Mouse (Mus musculus) MEL (cell line): Measurements from ENCODE around the gene Arap1. TPM values are rescaled to one million over a fixed set of nuclear protein-coding genes. Genes with fewer than 3 reads are reported as not detected.
A peak's percentile ranks its signal among the peaks of the same experiment; 100 is the strongest.

Experiments used
- DNase-seq: peaks from one replicate; pipeline ENCODE4 v3.0.0; 2011; ENCODE audit warnings: low read depth, low spot score
- H3K27ac ChIP-seq: 2 replicates; pipeline ENCODE4 v1.5.1; 2012; ENCODE audit warnings: low read depth, mild to moderate bottlenecking, control low read depth, low read length, moderate library complexity; ENCODE audit not compliant: control insufficient read depth
- H3K27me3 ChIP-seq, 2 experiments: fragments of 150-350 bp in 1 of 2; sonication (generic) in 1 of 2; 2 replicates each; pipeline ENCODE4 v1.6.1; 2012; ENCODE audit warnings: low read length in 2 of 2, mild to moderate bottlenecking in 2 of 2, improper control_type of control experiment in 1 of 2, moderate library complexity in 1 of 2; ENCODE audit not compliant: insufficient read depth in 2 of 2, control insufficient read depth in 1 of 2
- H3K36me3 ChIP-seq, 2 experiments: 2 replicates each; pipeline ENCODE4 v1.6.1; 2012 to 2014; ENCODE audit warnings: low read length in 2 of 2, improper control_type of control experiment in 1 of 2, inconsistent platforms in 1 of 2, mild to moderate bottlenecking in 1 of 2; ENCODE audit not compliant: insufficient read depth in 2 of 2, control insufficient read depth in 1 of 2
- H3K4me1 ChIP-seq, 2 experiments: fragments of 150-350 bp in 1 of 2; sonication (generic) in 1 of 2; 2 replicates each; pipeline ENCODE4 v1.6.1; 2012; ENCODE audit warnings: low read length in 2 of 2, improper control_type of control experiment in 1 of 2, mild to moderate bottlenecking in 1 of 2; ENCODE audit not compliant: insufficient read depth in 2 of 2, control insufficient read depth in 1 of 2
- H3K4me3 ChIP-seq, 2 experiments: fragments of 150-350 bp in 1 of 2; sonication (generic) in 1 of 2; 2 replicates each; pipeline ENCODE4 v1.5.1; 2012; ENCODE audit warnings: low read depth in 2 of 2, low read length in 2 of 2, mild to moderate bottlenecking in 2 of 2, moderate library complexity in 2 of 2, control low read depth in 1 of 2, improper control_type of control experiment in 1 of 2; ENCODE audit not compliant: control insufficient read depth in 1 of 2, insufficient read depth in 1 of 2
- H3K79me2 ChIP-seq: 2 replicates; pipeline ENCODE4 v1.6.1; 2012; ENCODE audit warnings: mild to moderate bottlenecking, low read length, moderate library complexity; ENCODE audit not compliant: control insufficient read depth, poor library complexity, insufficient read depth
- H3K9ac ChIP-seq: 2 replicates; pipeline ENCODE4 v1.6.1; 2012; ENCODE audit warnings: low read depth, mild to moderate bottlenecking, control low read depth, low read length, moderate library complexity; ENCODE audit not compliant: control insufficient read depth, poor library complexity, severe bottlenecking
- H3K9me3 ChIP-seq: fragments of 150-350 bp; sonication (generic); replicated peaks from 2 replicates; pipeline ENCODE4 v1.6.1; 2012; ENCODE audit warnings: mild to moderate bottlenecking, low read length, improper control_type of control experiment, moderate library complexity; ENCODE audit not compliant: insufficient read depth
- BHLHE40 ChIP-seq: IDR thresholded peaks from 2 replicates; pipeline ENCODE4 v1.6.1; 2012; ENCODE audit warnings: low read depth, mild to moderate bottlenecking, inconsistent platforms, low read length, improper control_type of control experiment, borderline replicate concordance
- CHD1 ChIP-seq: IDR thresholded peaks from 2 replicates; pipeline ENCODE4 v1.6.1; 2012; ENCODE audit warnings: low read depth, mild to moderate bottlenecking, inconsistent platforms, low read length, improper control_type of control experiment
- CHD2 ChIP-seq: IDR thresholded peaks from 2 replicates; pipeline ENCODE4 v1.6.1; 2011; ENCODE audit warnings: low read length, improper control_type of control experiment
- CTCF ChIP-seq, 3 experiments: IDR thresholded peaks in 2 of 3; conservative IDR thresholded peaks in 1 of 3; 2 replicates each; pipeline ENCODE4 v1.5.1; 2011 to 2012; ENCODE audit warnings: low read length in 3 of 3, low read depth in 2 of 3, mild to moderate bottlenecking in 2 of 3, improper control_type of control experiment in 1 of 3, inconsistent platforms in 1 of 3, mixed read lengths in 1 of 3, moderate library complexity in 1 of 3; ENCODE audit not compliant: control insufficient read depth in 1 of 3, insufficient read depth in 1 of 3, poor library complexity in 1 of 3, severe bottlenecking in 1 of 3
- HCFC1 ChIP-seq: IDR thresholded peaks from 2 replicates; pipeline ENCODE4 v1.6.1; 2012; ENCODE audit warnings: low read depth, mild to moderate bottlenecking, inconsistent platforms, low read length, improper control_type of control experiment, moderate library complexity
- JUND ChIP-seq: IDR thresholded peaks from 2 replicates; pipeline ENCODE4 v1.6.1; 2011; ENCODE audit warnings: low read depth, mild to moderate bottlenecking, improper control_type of control experiment, low read length
- KAT2A ChIP-seq: conservative IDR thresholded peaks from 2 replicates; pipeline ENCODE4 v1.6.1; 2012; ENCODE audit warnings: low read depth, low read length, improper control_type of control experiment, inconsistent platforms
- MAX ChIP-seq: IDR thresholded peaks from 2 replicates; pipeline ENCODE4 v1.6.1; 2011; ENCODE audit warnings: low read length, improper control_type of control experiment
- MEF2A ChIP-seq: IDR thresholded peaks from 2 replicates; pipeline ENCODE4 v1.6.1; 2014; ENCODE audit warnings: low read depth, mild to moderate bottlenecking, inconsistent platforms, low read length, improper control_type of control experiment; ENCODE audit not compliant: poor library complexity, insufficient replicate concordance, severe bottlenecking; ENCODE audit errors: extremely low read depth
- MXI1 ChIP-seq: IDR thresholded peaks from 2 replicates; pipeline ENCODE4 v1.6.1; 2011; ENCODE audit warnings: mild to moderate bottlenecking, low read depth, low read length, improper control_type of control experiment
- MYB ChIP-seq: IDR thresholded peaks from 2 replicates; pipeline ENCODE4 v1.6.1; 2011; ENCODE audit warnings: mild to moderate bottlenecking, low read depth, low read length, improper control_type of control experiment
- MYC ChIP-seq: IDR thresholded peaks from 2 replicates; pipeline ENCODE4 v1.6.1; 2011; ENCODE audit warnings: low read depth, mild to moderate bottlenecking, low read length, improper control_type of control experiment, moderate library complexity
- NRF1 ChIP-seq: IDR thresholded peaks from 2 replicates; pipeline ENCODE4 v1.6.1; 2014; ENCODE audit warnings: low read depth, mild to moderate bottlenecking, inconsistent platforms, low read length, improper control_type of control experiment, moderate library complexity; ENCODE audit not compliant: poor library complexity, insufficient read depth, severe bottlenecking
- POLR2A ChIP-seq, 2 experiments: IDR thresholded peaks; 2 replicates each; pipeline ENCODE4 v1.6.1; 2011 to 2012; ENCODE audit warnings: low read length in 2 of 2, mild to moderate bottlenecking in 2 of 2, control low read depth in 1 of 2, improper control_type of control experiment in 1 of 2, low read depth in 1 of 2, moderate library complexity in 1 of 2; ENCODE audit not compliant: control insufficient read depth in 1 of 2, insufficient read depth in 1 of 2, poor library complexity in 1 of 2
- POLR2AphosphoS2 ChIP-seq: IDR thresholded peaks from 2 replicates; pipeline ENCODE4 v1.6.1; 2011; ENCODE audit warnings: low read length, improper control_type of control experiment
- RAD21 ChIP-seq: IDR thresholded peaks from 2 replicates; pipeline ENCODE4 v1.6.1; 2011; ENCODE audit warnings: mild to moderate bottlenecking, low read depth, low read length, improper control_type of control experiment
- RCOR1 ChIP-seq: IDR thresholded peaks from 2 replicates; pipeline ENCODE4 v1.6.1; 2012; ENCODE audit warnings: low read depth, mild to moderate bottlenecking, inconsistent platforms, low read length, improper control_type of control experiment
- SMC3 ChIP-seq: IDR thresholded peaks from 2 replicates; pipeline ENCODE4 v1.6.1; 2011; ENCODE audit warnings: low read depth, low read length, improper control_type of control experiment
- TAL1 ChIP-seq: IDR thresholded peaks from 2 replicates; pipeline ENCODE4 v1.6.1; 2012; ENCODE audit warnings: mild to moderate bottlenecking, inconsistent platforms, low read length, moderate library complexity, mixed read lengths
- TBP ChIP-seq: IDR thresholded peaks from 2 replicates; pipeline ENCODE4 v1.8.0; 2011; ENCODE audit warnings: low read depth, low read length, improper control_type of control experiment
- UBTF ChIP-seq: IDR thresholded peaks from 2 replicates; pipeline ENCODE4 v1.6.1; 2012; ENCODE audit warnings: low read depth, mild to moderate bottlenecking, inconsistent platforms, low read length, improper control_type of control experiment, moderate library complexity, borderline replicate concordance; ENCODE audit not compliant: insufficient read depth
- ZC3H11A ChIP-seq: IDR thresholded peaks from 2 replicates; pipeline ENCODE4 v1.6.1; 2012; ENCODE audit warnings: low read depth, mild to moderate bottlenecking, inconsistent platforms, low read length, improper control_type of control experiment
- ZNF384 ChIP-seq: IDR thresholded peaks from 2 replicates; pipeline ENCODE4 v1.6.1; 2012; ENCODE audit warnings: low read depth, mild to moderate bottlenecking, inconsistent platforms, low read length, improper control_type of control experiment
- polyA plus RNA-seq, 2 experiments: library from polyadenylated mRNA; stranded (reverse) in 1 of 2; unstranded in 1 of 2; fragments of >175 nt in 1 of 2; fragments of >200 nt in 1 of 2; gene quantifications; 2 replicates each; pipeline versions ENCODE4 v1.2.1 to v1.2.4; 2012; ENCODE audit warnings: low replicate concordance in 2 of 2, low read depth in 1 of 2; ENCODE audit not compliant: insufficient read length in 2 of 2, insufficient read depth in 1 of 2, missing spikeins in 1 of 2
- total RNA-seq: library from RNA; depleted of rRNA; stranded (reverse); fragments of 300-350 nt; gene quantifications from 2 replicates; pipeline ENCODE4 v1.2.3, GENCODE M21; 2012

Arap1 gene
- total and polyA plus RNA-seq, 3 experiments: 13.6 to 27.1 TPM; not detected in 1

- Histone ChIP-seq H3K4me1 (peaks cover 3 to 10% of the 10 kb centered on the region in 2 experiments; a peak in 3 of 4 replicates), H3K36me3 (peaks cover 0 to 3% of the 10 kb centered on the region in 2 experiments; a peak in 2 of 4 replicates), H3K27me3 (no peaks in the 10 kb centered on the region), H3K27ac (no peak within 1 kb of the TSS), H3K9me3 (no peaks in the 10 kb centered on the region), H3K79me2 (no peaks in the 10 kb centered on the region), H3K4me3 (no peak within 1 kb of the TSS), H3K9ac (no peak within 1 kb of the TSS)
- no peak for TF ChIP-seq HCFC1
- no peak for TF ChIP-seq MYC
- TF ChIP-seq ZNF384: no peak
- TF ChIP-seq MXI1: no peak
- no peak for TF ChIP-seq UBTF
- TF ChIP-seq MAX: no peak
- no peak for TF ChIP-seq TAL1
- TF ChIP-seq POLR2AphosphoS2: no peak
- no peak for TF ChIP-seq KAT2A
- TF ChIP-seq MEF2A: no peak
- TF ChIP-seq BHLHE40: no peak
- TF ChIP-seq NRF1: no peak
- DNase-seq: no peak
Measured at GRCm38 (mm10) chr7:101410267-101410936, 62.5 kb downstream of the Arap1 start, which contains the start of gene Gm45837. Gene Gm45837 (plus strand): TSS chr7:101410886.

- H3K27me3 ChIP-seq: no peaks in the 10 kb centered on the region
- TF ChIP-seq CHD1 (no peak), KAT2A (no peak), RCOR1 (no peak), NRF1 (no peak), CTCF (IDR thresholded peaks at IDR 0.05 in 2 of 3, conservative IDR thresholded peaks at IDR 0.05 in 1 of 3; ENCODE audit: control insufficient read depth in 1 of 3, insufficient read depth in 1 of 3, low read depth in 2 of 3, low read length in 3 of 3, poor library complexity in 1 of 3, severe bottlenecking in 1 of 3) (peak in 2 of 3 experiments; percentile 98 to 99), JUND (0 out of 2 replicates have a peak, but pooled peaks have one; percentile 9), MYC (no peak), TBP (no peak), SMC3 (peak; percentile 91), MAX (no peak), RAD21 (peak; percentile 79), CHD2 (no peak), HCFC1 (peak; percentile 10; the same call in 1 of the 2 replicates), MYB (no peak), ZC3H11A (peak; percentile 58), POLR2A (IDR thresholded peaks at IDR 0.05; ENCODE audit: control insufficient read depth in 1 of 2, insufficient read depth in 1 of 2, low read depth in 1 of 2, low read length in 2 of 2, poor library complexity in 1 of 2) (no peak)
Measured at GRCm38 (mm10) chr7:101412796-101413195, 64.9 kb downstream of the Arap1 start.

More at GRCm38 (mm10) chr7:101412796-101413195, 64.9 kb downstream of the Arap1 start:
- Histone ChIP-seq H3K9ac (no peak overlapping the region), H3K79me2 (no peaks in the 10 kb centered on the region), H3K4me3 (no peak overlapping the region), H3K9me3 (no peaks in the 10 kb centered on the region), H3K36me3 (peaks cover 0 to 3% of the 10 kb centered on the region in 2 experiments; a peak in 2 of 4 replicates), H3K27ac (no peak overlapping the region), H3K4me1 (peaks cover 3 to 11% of the 10 kb centered on the region in 2 experiments; a peak in 3 of 4 replicates)
- DNase-seq: peak; percentile 84
